Mouse (Mus musculus) lung, postnatal 0 days (tissue): ENCODE results near the gene Tmem100. TPM values are rescaled to one million over a fixed set of nuclear protein-coding genes. Genes with fewer than 3 reads are reported as not detected.

Experiments used
- ATAC-seq: fragments of 200-750 bp; cut with Nextera tagmentation; 2 replicates; pipeline ENCODE4 v1.8.0; 2017; ENCODE audit warnings: moderate library complexity
- DNase-seq: peaks from one replicate; pipeline ENCODE4 v3.0.0-alpha.2; 2016; ENCODE audit warnings: low spot score
- H3K27ac ChIP-seq: fragments of 300-500 bp; sonication (generic); 2 replicates; pipeline ENCODE4 v1.5.1; 2014; ENCODE audit warnings: antibody characterized with exemption, mild to moderate bottlenecking, low read length, mixed read lengths
- H3K27me3 ChIP-seq: fragments of 300-500 bp; sonication (generic); replicated peaks from 2 replicates; pipeline ENCODE4 v1.6.1; 2014; ENCODE audit warnings: low read length, mixed read lengths; ENCODE audit not compliant: insufficient read depth
- H3K36me3 ChIP-seq: fragments of 300-500 bp; sonication (generic); 2 replicates; pipeline ENCODE4 v1.6.1; 2014; ENCODE audit warnings: low read length, mixed read lengths; ENCODE audit not compliant: insufficient read depth
- H3K4me1 ChIP-seq: fragments of 300-500 bp; sonication (generic); 2 replicates; pipeline ENCODE4 v1.6.1; 2014; ENCODE audit warnings: antibody characterized with exemption, low read depth, low read length, mixed read lengths; ENCODE audit not compliant: insufficient read depth
- H3K4me2 ChIP-seq: fragments of 300-500 bp; sonication (generic); replicated peaks from 2 replicates; pipeline ENCODE4 v1.6.1; 2014; ENCODE audit warnings: low read depth, mild to moderate bottlenecking, low read length, moderate library complexity, mixed read lengths
- H3K4me3 ChIP-seq: fragments of 300-500 bp; sonication (generic); 2 replicates; pipeline ENCODE4 v1.5.1; 2014; ENCODE audit warnings: low read depth, low read length
- H3K9ac ChIP-seq: fragments of 300-500 bp; sonication (generic); replicated peaks from 2 replicates; pipeline ENCODE4 v1.6.1; 2014; ENCODE audit warnings: low read depth, mild to moderate bottlenecking
- H3K9me3 ChIP-seq: fragments of 300-500 bp; sonication (generic); 2 replicates; pipeline ENCODE4 v1.6.1; 2016; ENCODE audit warnings: low read length, mixed read lengths
- CTCF ChIP-seq: IDR thresholded peaks from 2 replicates; pipeline ENCODE4 v1.5.1; 2016; ENCODE audit warnings: antibody characterized with exemption, mild to moderate bottlenecking
- EP300 ChIP-seq: IDR thresholded peaks from 2 replicates; pipeline ENCODE4 v1.6.1; 2016; ENCODE audit warnings: antibody characterized with exemption, mild to moderate bottlenecking, control low read depth
- WGBS: fragments of 180-500 bp; shearing (Covaris S2); extraction: QIAGEN DNeasy Blood & Tissue Kit; methylation state at CpG from one replicate; pipeline ENCODE4 v1.1.7; 2014; 5-methylcytosine and 5-hydroxymethylcytosine counted together
- polyA plus RNA-seq: library from polyadenylated mRNA; unstranded; fragments of >200 nt; fragmentation: Nextera tagmentation; extraction: Ambion mirVana; gene quantifications from 2 replicates; pipeline ENCODE4 v1.2.1, GENCODE M21; 2015

The Tmem100 gene
- polyA plus RNA-seq, 1 experiment from 2014 or later = 283 TPM

GRCm38 (mm10) chr11:90007791-90008531, 22.2 kb upstream of the Tmem100 start:
- H3K4me3 ChIP-seq = no peak overlapping the region
- no peak for ATAC-seq
- no peak overlapping the region for H3K27ac ChIP-seq
- no peak overlapping the region for H3K9ac ChIP-seq
- TF ChIP-seq CTCF = no peak
- no peak for TF ChIP-seq EP300
- H3K27me3 ChIP-seq = no peaks in the 10 kb centered on the region
- no peaks in the 10 kb centered on the region for H3K4me1 ChIP-seq
- WGBS = 33% methylated on average over 7 of the region's 7 CpGs
- DNase-seq = no peak
- H3K4me2 ChIP-seq = no peak overlapping the region
- H3K36me3 ChIP-seq = no peaks in the 10 kb centered on the region
- no peaks in the 10 kb centered on the region for H3K9me3 ChIP-seq

GRCm38 (mm10) chr11:90013657-90014056, 16.5 kb upstream of the Tmem100 start:
- Histone ChIP-seq H3K4me1 (no peaks in the 10 kb centered on the region), H3K27ac (no peak overlapping the region), H3K4me3 (no peak overlapping the region), H3K9me3 (no peaks in the 10 kb centered on the region), H3K36me3 (no peaks in the 10 kb centered on the region), H3K27me3 (no peaks in the 10 kb centered on the region), H3K4me2 (no peak overlapping the region), H3K9ac (no peak overlapping the region)
- WGBS = 88% methylated on average over 6 of the region's 6 CpGs
- no peak for ATAC-seq
- TF ChIP-seq EP300 (no peak), CTCF (no peak)
- DNase-seq = no peak

GRCm38 (mm10) chr11:90015281-90015680, 14.9 kb upstream of the Tmem100 start:
- H3K4me2 ChIP-seq = no peak overlapping the region
- TF ChIP-seq EP300 = no peak
- TF ChIP-seq CTCF = no peak
- ATAC-seq (no peak), DNase-seq (no peak)
- H3K27me3 ChIP-seq = no peaks in the 10 kb centered on the region
- H3K27ac ChIP-seq = no peak overlapping the region
- H3K9ac ChIP-seq = no peak overlapping the region
- H3K36me3 ChIP-seq = no peaks in the 10 kb centered on the region
- no peak overlapping the region for H3K4me3 ChIP-seq
- no peaks in the 10 kb centered on the region for H3K9me3 ChIP-seq
- WGBS = 58% methylated on average over 7 of the region's 7 CpGs
- no peaks in the 10 kb centered on the region for H3K4me1 ChIP-seq

GRCm38 (mm10) chr11:90019161-90019560, 11.0 kb upstream of the Tmem100 start:
- no peak for ATAC-seq
- Histone ChIP-seq H3K4me2 (no peak overlapping the region), H3K27ac (no peak overlapping the region), H3K4me1 (no peaks in the 10 kb centered on the region), H3K4me3 (no peak overlapping the region), H3K9me3 (no peaks in the 10 kb centered on the region), H3K36me3 (no peaks in the 10 kb centered on the region), H3K27me3 (no peaks in the 10 kb centered on the region), H3K9ac (no peak overlapping the region)
- peak; percentile 72 for DNase-seq
- 14% methylated on average over 7 of the region's 7 CpGs for WGBS
- TF ChIP-seq CTCF (peak; percentile 87), EP300 (no peak)

- no peak for TF ChIP-seq CTCF
- TF ChIP-seq EP300 = no peak
- DNase-seq (no peak), ATAC-seq (peak; percentile 34; the same call in 1 of the 2 replicates)
- Histone ChIP-seq H3K36me3 (no peaks in the 10 kb centered on the region), H3K27me3 (no peaks in the 10 kb centered on the region), H3K9me3 (no peaks in the 10 kb centered on the region), H3K4me1 (peaks cover 6% of the 10 kb centered on the region), H3K27ac (no peak overlapping the region), H3K9ac (no peak overlapping the region), H3K4me2 (no peak overlapping the region), H3K4me3 (no peak overlapping the region)
- 55% methylated on average over 14 of the region's 14 CpGs for WGBS
Measured at GRCm38 (mm10) chr11:90025891-90026801, 4.0 kb upstream of the Tmem100 start.

GRCm38 (mm10) chr11:90026802-90027174, 3.4 kb upstream of the Tmem100 start:
- WGBS = 61% methylated on average over 5 of the region's 5 CpGs
- Histone ChIP-seq H3K4me3 (no peak overlapping the region), H3K4me2 (no peak overlapping the region), H3K27ac (no peak overlapping the region), H3K4me1 (peaks cover 6% of the 10 kb centered on the region), H3K27me3 (no peaks in the 10 kb centered on the region), H3K9ac (no peak overlapping the region), H3K9me3 (no peaks in the 10 kb centered on the region), H3K36me3 (no peaks in the 10 kb centered on the region)
- DNase-seq (no peak), ATAC-seq (no peak)
- no peak for TF ChIP-seq EP300
- TF ChIP-seq CTCF = no peak
